Mouse (Mus musculus): Measurements from ENCODE around the gene Ifnar1. TPM values are rescaled to one million over a fixed set of nuclear protein-coding genes. Genes with fewer than 3 reads are reported as not detected.

Gene Ifnar1
- polyA plus RNA-seq, 1 experiment from 2014 or later = 56.0 TPM

DNA sequence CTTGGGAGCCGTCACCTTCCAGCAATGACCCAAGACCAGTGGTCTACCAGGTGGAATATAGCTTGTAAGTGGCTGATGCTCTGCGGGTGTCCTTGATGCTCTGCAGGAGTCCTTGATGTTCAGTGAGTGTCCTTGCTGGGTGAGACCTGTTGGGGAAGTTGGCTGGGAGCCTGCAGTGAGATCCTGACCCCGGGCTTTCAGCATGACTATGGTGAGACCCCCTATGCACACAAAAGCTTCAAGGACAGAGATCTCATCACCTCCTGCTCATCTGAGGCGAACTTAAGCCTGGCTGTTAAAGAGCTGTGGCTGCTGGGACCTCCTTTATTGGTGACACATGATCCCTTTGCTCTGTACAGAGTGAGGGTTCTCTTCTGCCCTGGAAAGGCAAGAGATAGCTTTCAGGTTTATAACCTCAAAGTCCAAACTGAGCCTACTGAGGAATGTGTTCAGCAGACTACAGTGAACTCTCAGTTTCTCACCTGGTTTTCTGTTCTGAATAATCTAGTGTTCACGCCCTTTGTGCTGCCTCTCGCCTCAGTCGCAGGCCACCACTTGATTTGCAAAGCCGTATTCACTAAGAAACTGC is 70.1 kb downstream of the Ifnar1 start:
- Histone ChIP-seq H3K9me3 (ENCODE audit: control insufficient read depth, low read length) (no peaks in the 10 kb centered on the region), H3K4me1 (ENCODE audit: control insufficient read depth, insufficient read depth, low read length) (peaks cover 6% of the 10 kb centered on the region; the same call in 1 of the 2 replicates), H3K27me3 (ENCODE audit: control insufficient read depth, insufficient read depth, low read length) (no peaks in the 10 kb centered on the region), H3K4me3 (ENCODE audit: low read depth, low read length) (no peak overlapping the region), H3K9ac (ENCODE audit: low read length) (no peak overlapping the region), H3K4me2 (ENCODE audit: low read depth) (no peak overlapping the region), H3K36me3 (ENCODE audit: control insufficient read depth, insufficient read depth, low read length) (no peaks in the 10 kb centered on the region), H3K27ac (ENCODE audit: low read depth, low read length) (no peak overlapping the region)
- 81% methylated on average over 8 of the region's 8 CpGs for WGBS
- no peak for ATAC-seq (ENCODE audit: insufficient read depth, low FRiP score, low TSS enrichment)
- DNase-seq (ENCODE audit: low spot score) = no peak

DNA sequence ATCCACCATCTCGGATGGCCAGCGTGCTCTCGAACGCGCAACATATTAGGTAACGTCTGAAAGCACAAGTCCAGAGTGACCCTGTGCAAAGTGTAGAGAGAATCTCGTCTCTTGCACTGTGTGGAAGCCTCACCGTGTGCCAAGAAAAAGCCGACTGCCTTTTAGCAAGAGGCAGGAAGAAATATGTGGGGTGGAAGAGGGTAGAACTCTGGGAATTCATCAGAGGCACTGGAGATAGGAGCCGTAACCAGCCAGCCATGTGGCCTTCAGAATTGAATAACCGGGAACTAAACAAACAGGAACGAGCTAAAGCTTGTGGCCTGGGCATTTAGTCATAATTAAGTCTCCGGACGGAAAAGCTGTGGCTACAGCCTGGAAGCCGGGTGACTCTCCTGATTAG is 71.6 kb downstream of the Ifnar1 start:
- no peaks in the 10 kb centered on the region for H3K9me3 ChIP-seq (ENCODE audit: control insufficient read depth, low read length)
- H3K4me3 ChIP-seq (ENCODE audit: low read depth, low read length) = no peak overlapping the region
- no peak overlapping the region for H3K4me2 ChIP-seq (ENCODE audit: low read depth)
- 71% methylated on average over 15 of the region's 15 CpGs for WGBS
- H3K9ac ChIP-seq (ENCODE audit: low read length) = no peak overlapping the region
- DNase-seq (ENCODE audit: low spot score) (no peak), ATAC-seq (ENCODE audit: insufficient read depth, low FRiP score, low TSS enrichment) (no peak)
- peaks cover 6% of the 10 kb centered on the region; the same call in 1 of the 2 replicates for H3K4me1 ChIP-seq (ENCODE audit: control insufficient read depth, insufficient read depth, low read length)
- H3K27ac ChIP-seq (ENCODE audit: low read depth, low read length) = no peak overlapping the region
- H3K27me3 ChIP-seq (ENCODE audit: control insufficient read depth, insufficient read depth, low read length) = no peaks in the 10 kb centered on the region
- H3K36me3 ChIP-seq (ENCODE audit: control insufficient read depth, insufficient read depth, low read length) = no peaks in the 10 kb centered on the region; the same call in 1 of the 2 replicates

Small RNAs within 50 kb of the gene (microRNA-seq; reads per million reads assigned to microRNA genes)
- gene Mir6367 = not detected

Other genes with a start within 250 kb of the Ifnar1 start
- 0.31 and 0.45 TPM in 2 replicates for gene Olig1, start 215.5 kb upstream of the Ifnar1 start, polyA plus RNA-seq (2014; fragmentation: Nextera tagmentation; extraction: Ambion mirVana)
- gene Ifnar2, start 112.5 kb upstream of the Ifnar1 start, polyA plus RNA-seq (2014; fragmentation: Nextera tagmentation; extraction: Ambion mirVana) = 30.0 and 32.9 TPM in 2 replicates
- gene Gm21970, start 93.5 kb upstream of the Ifnar1 start, polyA plus RNA-seq (2014; fragmentation: Nextera tagmentation; extraction: Ambion mirVana) = not detected in 2 replicates
- gene Il10rb, start 79.1 kb upstream of the Ifnar1 start, polyA plus RNA-seq (2014; fragmentation: Nextera tagmentation; extraction: Ambion mirVana) = 6.8 and 8.3 TPM in 2 replicates
- gene Ifngr2, start 61.8 kb downstream of the Ifnar1 start, polyA plus RNA-seq (2014; fragmentation: Nextera tagmentation; extraction: Ambion mirVana) = 35.8 and 40.8 TPM in 2 replicates
- gene Tmem50b, start 112.6 kb downstream of the Ifnar1 start, polyA plus RNA-seq (2014; fragmentation: Nextera tagmentation; extraction: Ambion mirVana) = 51.9 and 57.4 TPM in 2 replicates
- 4.8 and 5.0 TPM in 2 replicates for gene Dnajc28, start 133.8 kb downstream of the Ifnar1 start, polyA plus RNA-seq (2014; fragmentation: Nextera tagmentation; extraction: Ambion mirVana)
- gene Gart, start 161.7 kb downstream of the Ifnar1 start, polyA plus RNA-seq (2014; fragmentation: Nextera tagmentation; extraction: Ambion mirVana) = 106 and 116 TPM in 2 replicates
- gene Son, start 162.3 kb downstream of the Ifnar1 start, polyA plus RNA-seq (2014; fragmentation: Nextera tagmentation; extraction: Ambion mirVana) = 130 and 133 TPM in 2 replicates
- 33.7 and 36.3 TPM in 2 replicates for gene Donson, start 203.5 kb downstream of the Ifnar1 start, polyA plus RNA-seq (2014; fragmentation: Nextera tagmentation; extraction: Ambion mirVana)
- gene Cryzl1, start 243.7 kb downstream of the Ifnar1 start, polyA plus RNA-seq (2014; fragmentation: Nextera tagmentation; extraction: Ambion mirVana) = 67.9 and 73.2 TPM in 2 replicates
- gene Itsn1, start 244.0 kb downstream of the Ifnar1 start, polyA plus RNA-seq (2014; fragmentation: Nextera tagmentation; extraction: Ambion mirVana) = 55.8 and 61.2 TPM in 2 replicates

All from neural tube, embryonic 11.5 days (tissue).